Mouse (Mus musculus) stomach, embryonic 15.5 days (tissue): ENCODE data around the gene Cenpj. TPM values are rescaled to one million over a fixed set of nuclear protein-coding genes. Genes with fewer than 3 reads are reported as not detected.

Experiments
- ATAC-seq: fragments of 200-750 bp; cut with Nextera tagmentation; 2 replicates; pipeline ENCODE4 v1.8.0; 2017; ENCODE audit warnings: low read depth, moderate number of reproducible peaks, moderate TSS enrichment; ENCODE audit not compliant: insufficient read depth, low FRiP score
- H3K27ac ChIP-seq: fragments of 300-500 bp; sonication (generic); 2 replicates; pipeline ENCODE4 v1.5.1; 2015; ENCODE audit warnings: mild to moderate bottlenecking, inconsistent platforms
- H3K27me3 ChIP-seq: fragments of 300-500 bp; sonication (generic); replicated peaks from 2 replicates; pipeline ENCODE4 v1.6.1; 2015; ENCODE audit warnings: inconsistent platforms
- H3K36me3 ChIP-seq: fragments of 300-500 bp; sonication (generic); 2 replicates; pipeline ENCODE4 v1.6.1; 2015; ENCODE audit warnings: inconsistent platforms
- H3K4me1 ChIP-seq: fragments of 300-500 bp; sonication (generic); 2 replicates; pipeline ENCODE4 v1.6.1; 2015; ENCODE audit warnings: inconsistent platforms
- H3K4me2 ChIP-seq: fragments of 300-500 bp; sonication (generic); 2 replicates; pipeline ENCODE4 v1.6.1; 2015; ENCODE audit warnings: mild to moderate bottlenecking, inconsistent platforms
- H3K4me3 ChIP-seq: fragments of 300-500 bp; sonication (generic); replicated peaks from 2 replicates; pipeline ENCODE4 v1.5.1; 2015; ENCODE audit warnings: inconsistent platforms
- H3K9ac ChIP-seq: fragments of 300-500 bp; sonication (generic); 2 replicates; pipeline ENCODE4 v1.6.1; 2015; ENCODE audit warnings: inconsistent platforms
- H3K9me3 ChIP-seq: fragments of 300-500 bp; sonication (generic); 2 replicates; pipeline ENCODE4 v1.6.1; 2016; ENCODE audit warnings: inconsistent platforms
- WGBS: fragments of 180-500 bp; shearing (Covaris S2); methylation state at CpG from one replicate; pipeline ENCODE4 v1.1.7; 2015; 5-methylcytosine and 5-hydroxymethylcytosine counted together
- polyA plus RNA-seq: library from polyadenylated mRNA; unstranded; fragments of >200 nt; fragmentation: Nextera tagmentation; extraction: Ambion mirVana; gene quantifications from 2 replicates; pipeline ENCODE4 v1.2.1, GENCODE M21; 2015

Gene Cenpj
- 7.2 and 9.3 TPM in 2 replicates for polyA plus RNA-seq

- Histone ChIP-seq H3K9ac (peak within 1 kb of the TSS; percentile 44), H3K4me2 (peak within 1 kb of the TSS; percentile 81), H3K9me3 (no peaks in the 10 kb centered on the region), H3K4me3 (peak within 1 kb of the TSS; percentile 67), H3K4me1 (no peaks in the 10 kb centered on the region), H3K36me3 (no peaks in the 10 kb centered on the region), H3K27me3 (no peaks in the 10 kb centered on the region), H3K27ac (peak within 1 kb of the TSS; percentile 57; the same call in 1 of the 2 replicates)
- ATAC-seq: peak; percentile 79
- under 1% methylated on average over 24 of the region's 24 CpGs for WGBS
Measured at GRCm38 (mm10) chr14:56575416-56575815, at the start of gene Cenpj, which contains the start of gene Parp4. Gene Cenpj, minus strand, starts transcription at chr14:56575425. Gene Parp4, plus strand, starts transcription at chr14:56575619.

GRCm38 (mm10) chr14:56620425-56620824 is 45.2 kb upstream of the Cenpj start:
- no peak overlapping the region for H3K9ac ChIP-seq
- H3K4me2 ChIP-seq: no peak overlapping the region
- H3K27ac ChIP-seq: no peak overlapping the region
- H3K27me3 ChIP-seq: no peaks in the 10 kb centered on the region
- ATAC-seq: peak; percentile 22; the same call in 1 of the 2 replicates
- H3K36me3 ChIP-seq: 0 out of 2 replicates have a peak, but pooled peaks cover 9% of the 10 kb centered on the region
- no peak overlapping the region for H3K4me3 ChIP-seq
- no peaks in the 10 kb centered on the region for H3K4me1 ChIP-seq
- 78% methylated on average over 8 of the region's 8 CpGs for WGBS
- H3K9me3 ChIP-seq: no peaks in the 10 kb centered on the region

- 59% methylated on average over 1 of the region's 1 CpGs for WGBS
- Histone ChIP-seq H3K4me1 (no peaks in the 10 kb centered on the region), H3K36me3 (0 out of 2 replicates have a peak, but pooled peaks cover 7% of the 10 kb centered on the region)
Measured at GRCm38 (mm10) chr14:56617470-56617869, 42.2 kb upstream of the Cenpj start.

GRCm38 (mm10) chr14:56613212-56613611 is 38.0 kb upstream of the Cenpj start:
- Histone ChIP-seq H3K4me2 (no peak overlapping the region), H3K27me3 (no peaks in the 10 kb centered on the region), H3K36me3 (peaks cover 13% of the 10 kb centered on the region; the same call in 1 of the 2 replicates), H3K27ac (no peak overlapping the region), H3K9me3 (no peaks in the 10 kb centered on the region), H3K4me1 (no peaks in the 10 kb centered on the region), H3K4me3 (no peak overlapping the region), H3K9ac (no peak overlapping the region)
- ATAC-seq: no peak
- WGBS: 73% methylated on average over 3 of the region's 3 CpGs

More at GRCm38 (mm10) chr14:56617470-56617869, 42.2 kb upstream of the Cenpj start:
- no peak for ATAC-seq
- no peaks in the 10 kb centered on the region for H3K9me3 ChIP-seq
- no peak overlapping the region for H3K9ac ChIP-seq
- H3K27me3 ChIP-seq: no peaks in the 10 kb centered on the region
- H3K27ac ChIP-seq: no peak overlapping the region
- no peak overlapping the region for H3K4me2 ChIP-seq
- H3K4me3 ChIP-seq: no peak overlapping the region

- no peak overlapping the region for H3K27ac ChIP-seq
- H3K4me3 ChIP-seq: no peak overlapping the region
- no peak overlapping the region for H3K4me2 ChIP-seq
- no peak for ATAC-seq
- no peak overlapping the region for H3K9ac ChIP-seq
- H3K36me3 ChIP-seq: peaks cover 10% of the 10 kb centered on the region; the same call in 1 of the 2 replicates
- no peaks in the 10 kb centered on the region for H3K27me3 ChIP-seq
- no peaks in the 10 kb centered on the region for H3K4me1 ChIP-seq
- H3K9me3 ChIP-seq: no peaks in the 10 kb centered on the region
- 79% methylated on average over 4 of the region's 4 CpGs for WGBS
Measured at GRCm38 (mm10) chr14:56605136-56605535, 29.9 kb upstream of the Cenpj start.

GRCm38 (mm10) chr14:56604438-56604837 is 29.2 kb upstream of the Cenpj start:
- no peak overlapping the region for H3K4me2 ChIP-seq
- no peak overlapping the region for H3K9ac ChIP-seq
- H3K4me1 ChIP-seq: no peaks in the 10 kb centered on the region
- H3K9me3 ChIP-seq: no peaks in the 10 kb centered on the region
- 91% methylated on average over 5 of the region's 5 CpGs for WGBS
- no peak for ATAC-seq
- no peaks in the 10 kb centered on the region for H3K27me3 ChIP-seq
- no peak overlapping the region for H3K4me3 ChIP-seq
- 0 out of 2 replicates have a peak, but pooled peaks cover 7% of the 10 kb centered on the region for H3K36me3 ChIP-seq
- H3K27ac ChIP-seq: no peak overlapping the region

GRCm38 (mm10) chr14:56602069-56602468 is 26.8 kb upstream of the Cenpj start:
- no peaks in the 10 kb centered on the region for H3K9me3 ChIP-seq
- 68% methylated on average over 9 of the region's 9 CpGs for WGBS
- ATAC-seq: no peak
- H3K36me3 ChIP-seq: no peaks in the 10 kb centered on the region
- H3K4me2 ChIP-seq: no peak overlapping the region
- H3K4me1 ChIP-seq: no peaks in the 10 kb centered on the region
- H3K4me3 ChIP-seq: no peak overlapping the region
- H3K27ac ChIP-seq: no peak overlapping the region
- H3K9ac ChIP-seq: no peak overlapping the region
- no peaks in the 10 kb centered on the region for H3K27me3 ChIP-seq

- H3K27me3 ChIP-seq: no peaks in the 10 kb centered on the region
- no peaks in the 10 kb centered on the region for H3K9me3 ChIP-seq
- WGBS: 44% methylated on average over 6 of the region's 6 CpGs
- H3K4me3 ChIP-seq: no peak overlapping the region
- H3K27ac ChIP-seq: no peak overlapping the region
- H3K4me2 ChIP-seq: no peak overlapping the region
- ATAC-seq: no peak
- no peak overlapping the region for H3K9ac ChIP-seq
- no peaks in the 10 kb centered on the region for H3K4me1 ChIP-seq
- H3K36me3 ChIP-seq: peaks cover 3% of the 10 kb centered on the region; the same call in 1 of the 2 replicates
Measured at GRCm38 (mm10) chr14:56598759-56599158, 23.5 kb upstream of the Cenpj start.

GRCm38 (mm10) chr14:56594811-56595210 is 19.6 kb upstream of the Cenpj start:
- Histone ChIP-seq H3K27me3 (no peaks in the 10 kb centered on the region), H3K9me3 (no peaks in the 10 kb centered on the region), H3K9ac (no peak overlapping the region), H3K27ac (no peak overlapping the region), H3K4me2 (no peak overlapping the region), H3K36me3 (peaks cover 14% of the 10 kb centered on the region), H3K4me3 (no peak overlapping the region), H3K4me1 (no peaks in the 10 kb centered on the region)
- ATAC-seq: no peak
- 93% methylated on average over 1 of the region's 1 CpGs for WGBS

GRCm38 (mm10) chr14:56592191-56592590 is 17.0 kb upstream of the Cenpj start:
- WGBS: 92% methylated on average over 9 of the region's 9 CpGs
- Histone ChIP-seq H3K27ac (no peak overlapping the region), H3K27me3 (no peaks in the 10 kb centered on the region), H3K4me1 (no peaks in the 10 kb centered on the region), H3K9me3 (no peaks in the 10 kb centered on the region), H3K36me3 (peaks cover 14% of the 10 kb centered on the region), H3K4me2 (no peak overlapping the region), H3K9ac (no peak overlapping the region), H3K4me3 (no peak overlapping the region)
- no peak for ATAC-seq

- Histone ChIP-seq H3K4me2 (no peak overlapping the region), H3K27ac (no peak overlapping the region), H3K4me3 (no peak overlapping the region), H3K9me3 (no peaks in the 10 kb centered on the region), H3K4me1 (no peaks in the 10 kb centered on the region), H3K9ac (no peak overlapping the region), H3K27me3 (no peaks in the 10 kb centered on the region), H3K36me3 (no peaks in the 10 kb centered on the region)
- ATAC-seq: no peak
- 79% methylated on average over 6 of the region's 6 CpGs for WGBS
Measured at GRCm38 (mm10) chr14:56582294-56582693, 7.1 kb upstream of the Cenpj start.

GRCm38 (mm10) chr14:56581117-56581516 is 5.9 kb upstream of the Cenpj start:
- Histone ChIP-seq H3K36me3 (no peaks in the 10 kb centered on the region), H3K4me2 (no peak overlapping the region), H3K9me3 (no peaks in the 10 kb centered on the region), H3K4me1 (no peaks in the 10 kb centered on the region), H3K27ac (peak overlapping the region; percentile 5; the same call in 1 of the 2 replicates), H3K4me3 (no peak overlapping the region), H3K27me3 (no peaks in the 10 kb centered on the region), H3K9ac (no peak overlapping the region)
- ATAC-seq: no peak
- 52% methylated on average over 5 of the region's 5 CpGs for WGBS

- Histone ChIP-seq H3K4me3 (no peak overlapping the region), H3K9ac (no peak overlapping the region), H3K27ac (no peak overlapping the region), H3K27me3 (no peaks in the 10 kb centered on the region), H3K4me2 (no peak overlapping the region), H3K4me1 (no peaks in the 10 kb centered on the region), H3K36me3 (no peaks in the 10 kb centered on the region), H3K9me3 (no peaks in the 10 kb centered on the region)
- ATAC-seq: no peak
- WGBS: 46% methylated on average over 8 of the region's 8 CpGs
Measured at GRCm38 (mm10) chr14:56579011-56579410, 3.8 kb upstream of the Cenpj start.
